Mouse (Mus musculus) midbrain, embryonic 16.5 days (tissue): Measurements from ENCODE around the gene Pced1b. TPM values are rescaled to one million over a fixed set of nuclear protein-coding genes. Genes with fewer than 3 reads are reported as not detected.

Experiments used
- ATAC-seq: fragments of 200-750 bp; cut with Nextera tagmentation; 2 replicates; pipeline ENCODE4 v1.8.0; 2017; ENCODE audit warnings: moderate TSS enrichment
- H3K27ac ChIP-seq: fragments of 300-500 bp; sonication (generic); 2 replicates; pipeline ENCODE4 v1.5.1; 2014; ENCODE audit warnings: mild to moderate bottlenecking, low read length, mixed read lengths
- H3K27me3 ChIP-seq: fragments of 300-500 bp; sonication (generic); 2 replicates; pipeline ENCODE4 v1.6.1; 2014; ENCODE audit warnings: low read depth, low read length, mixed read lengths; ENCODE audit not compliant: control insufficient read depth, insufficient read depth
- H3K36me3 ChIP-seq: fragments of 300-500 bp; sonication (generic); 2 replicates; pipeline ENCODE4 v1.6.1; 2014; ENCODE audit warnings: mild to moderate bottlenecking, low read length, moderate library complexity, mixed read lengths; ENCODE audit not compliant: control insufficient read depth, insufficient read depth
- H3K4me1 ChIP-seq: fragments of 300-500 bp; sonication (generic); 2 replicates; pipeline ENCODE4 v1.6.1; 2014; ENCODE audit warnings: mild to moderate bottlenecking, low read length, mixed read lengths; ENCODE audit not compliant: control insufficient read depth, insufficient read depth
- H3K4me2 ChIP-seq: fragments of 300-500 bp; sonication (generic); 2 replicates; pipeline ENCODE4 v1.6.1; 2014; ENCODE audit warnings: mild to moderate bottlenecking, low read length, mixed read lengths
- H3K4me3 ChIP-seq: fragments of 300-500 bp; sonication (generic); 2 replicates; pipeline ENCODE4 v1.5.1; 2014; ENCODE audit warnings: low read depth, mild to moderate bottlenecking, low read length, moderate library complexity, mixed read lengths
- H3K9ac ChIP-seq: fragments of 300-500 bp; sonication (generic); 2 replicates; pipeline ENCODE4 v1.6.1; 2014; ENCODE audit warnings: low read depth, low read length, mixed read lengths
- H3K9me3 ChIP-seq: fragments of 300-500 bp; sonication (generic); replicated peaks from 2 replicates; pipeline ENCODE4 v1.6.1; 2014; ENCODE audit warnings: mild to moderate bottlenecking, low read length, mixed read lengths; ENCODE audit not compliant: control insufficient read depth, poor library complexity, severe bottlenecking
- WGBS: fragments of 180-500 bp; shearing (Covaris S2); extraction: QIAGEN DNeasy Blood & Tissue Kit; methylation state at CpG from one replicate; pipeline ENCODE4 v1.1.7; 2014; 5-methylcytosine and 5-hydroxymethylcytosine counted together
- polyA plus RNA-seq: library from polyadenylated mRNA; unstranded; fragments of >200 nt; fragmentation: Nextera tagmentation; extraction: Ambion mirVana; gene quantifications from 2 replicates; pipeline ENCODE4 v1.2.1, GENCODE M21; 2015

The Pced1b gene
- polyA plus RNA-seq, 1 experiment from 2014 or later: 7.5 TPM

DNA sequence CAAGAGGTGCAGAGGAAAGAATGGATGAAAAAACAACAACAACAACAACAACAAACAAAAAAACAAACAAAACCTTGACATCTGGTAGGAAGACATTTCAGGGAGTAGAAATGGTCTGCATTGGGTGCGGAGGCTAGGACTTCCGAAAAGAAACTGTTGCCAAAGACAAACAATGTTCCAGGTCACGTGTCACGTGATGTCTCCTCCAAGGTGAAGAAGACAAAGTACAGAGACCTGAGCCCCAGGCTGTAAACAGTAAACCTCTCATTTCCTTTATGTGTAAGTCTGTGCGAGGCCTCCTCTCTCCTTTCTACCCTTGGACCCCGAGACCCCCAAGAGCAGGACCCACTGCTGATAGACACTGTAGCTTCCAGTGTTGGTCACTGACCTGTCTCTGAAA is 184.6 kb downstream of the Pced1b start:
- Histone ChIP-seq H3K4me2 (no peak overlapping the region), H3K4me3 (no peak overlapping the region), H3K27me3 (no peaks in the 10 kb centered on the region), H3K36me3 (no peaks in the 10 kb centered on the region), H3K9me3 (no peaks in the 10 kb centered on the region), H3K9ac (no peak overlapping the region), H3K4me1 (no peaks in the 10 kb centered on the region), H3K27ac (no peak overlapping the region)
- 95% methylated on average over 6 of the region's 6 CpGs for WGBS
- no peak for ATAC-seq

DNA sequence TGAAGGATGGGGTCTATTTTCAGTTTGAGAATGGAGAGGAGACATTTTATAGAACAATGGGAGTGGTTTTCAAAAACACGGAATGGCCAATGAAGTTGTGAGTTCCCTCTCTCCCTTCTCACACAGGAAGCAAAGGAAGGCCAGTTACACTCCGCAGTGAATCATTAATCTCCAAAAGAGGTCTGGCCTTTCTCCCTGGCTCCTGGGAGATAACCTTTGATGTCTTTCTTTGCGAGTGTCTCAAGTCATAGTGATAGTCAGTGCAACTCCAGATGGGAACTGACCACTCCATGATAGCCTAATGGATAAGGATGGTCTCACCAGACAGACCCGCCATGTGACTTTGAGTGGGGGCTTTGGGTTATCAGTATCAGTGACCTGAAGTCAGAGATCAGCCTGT is 185.3 kb downstream of the Pced1b start:
- H3K4me3 ChIP-seq: no peak overlapping the region
- no peaks in the 10 kb centered on the region for H3K4me1 ChIP-seq
- H3K9me3 ChIP-seq: no peaks in the 10 kb centered on the region
- no peaks in the 10 kb centered on the region for H3K27me3 ChIP-seq
- no peaks in the 10 kb centered on the region for H3K36me3 ChIP-seq
- H3K4me2 ChIP-seq: no peak overlapping the region
- no peak for ATAC-seq
- no peak overlapping the region for H3K27ac ChIP-seq
- H3K9ac ChIP-seq: no peak overlapping the region
- 61% methylated on average over 4 of the region's 4 CpGs for WGBS

Other genes with a start within 250 kb of the Pced1b start
- gene Slc38a4, start 191.2 kb upstream of the Pced1b start, polyA plus RNA-seq: 4.1 and 4.2 TPM in 2 replicates
- 18.0 and 19.7 TPM in 2 replicates for gene Amigo2, start 180 bp downstream of the Pced1b start, polyA plus RNA-seq